Mouse (Mus musculus): ENCODE measurements around the gene Dgka.
"Not testable (repeated sequence)": the region's sequence is repeated elsewhere in the genome, so short reads cannot be mapped to it uniquely, and the experiment has no call there.

Dgka gene

DNA sequence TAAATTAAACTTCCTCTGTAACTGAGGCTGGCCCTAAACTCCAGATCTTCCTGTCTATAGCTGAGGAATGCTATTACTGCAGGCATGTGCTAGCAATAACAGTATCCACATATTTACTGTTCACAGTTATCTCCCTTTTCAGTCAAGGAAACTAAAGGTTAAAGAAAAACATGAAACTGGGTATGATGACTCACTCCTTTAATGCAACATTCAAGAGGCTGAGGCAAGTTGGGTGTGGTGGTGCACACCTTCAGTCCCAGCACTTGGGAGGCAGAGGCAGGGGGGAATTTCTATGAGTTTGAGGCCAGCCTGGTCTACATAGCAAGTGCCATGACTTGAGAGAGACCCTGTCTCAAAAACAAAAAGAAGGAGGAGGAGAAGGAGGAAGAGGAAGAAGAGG, 12.7 kb downstream of the Dgka start:
- no peak for DNase-seq (ENCODE audit: low spot score)

DNA sequence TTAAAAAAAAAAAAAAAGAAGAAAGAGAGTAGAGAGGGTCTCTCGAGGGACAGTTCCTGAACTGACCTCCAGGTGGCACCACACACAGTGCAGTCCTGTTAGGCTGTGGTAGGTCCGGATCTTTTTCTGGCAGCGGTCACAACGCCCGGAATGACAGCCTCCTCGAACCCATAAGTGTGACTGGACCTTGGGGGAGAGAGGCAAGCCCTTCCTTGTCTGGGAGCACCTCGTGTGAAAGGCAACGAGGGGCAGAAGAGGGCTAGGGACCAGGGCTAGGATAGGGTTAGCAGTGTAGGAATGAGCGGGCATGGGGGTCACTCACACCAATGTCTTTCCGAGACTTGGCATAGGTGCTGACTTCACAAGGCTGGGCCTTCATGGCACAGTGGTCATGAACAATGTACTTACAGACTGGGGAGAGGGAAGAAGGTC, 13.6 kb downstream of the Dgka start:
- DNase-seq (ENCODE audit: low spot score) = peak; percentile 55

DNA sequence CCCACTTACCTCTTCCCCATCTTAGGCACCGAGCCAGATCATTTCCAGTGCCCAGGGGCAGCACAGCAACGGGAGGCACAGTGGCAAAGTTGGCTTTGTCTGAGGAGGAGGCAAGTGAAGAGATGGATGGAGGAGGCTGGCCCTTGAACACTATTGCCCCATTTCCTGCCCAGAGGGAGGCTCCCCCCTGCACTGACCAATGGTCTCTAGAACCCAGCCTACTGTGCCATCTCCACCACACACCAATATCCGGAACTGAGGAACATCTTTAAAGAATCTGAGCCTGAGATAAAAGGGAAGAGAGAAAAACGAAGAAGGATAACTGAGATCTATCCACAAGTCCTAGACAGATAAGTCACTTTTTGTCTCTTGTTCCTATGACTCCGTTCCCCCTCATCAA, 16.6 kb downstream of the Dgka start:
- no peak for DNase-seq (ENCODE audit: low spot score)

DNA sequence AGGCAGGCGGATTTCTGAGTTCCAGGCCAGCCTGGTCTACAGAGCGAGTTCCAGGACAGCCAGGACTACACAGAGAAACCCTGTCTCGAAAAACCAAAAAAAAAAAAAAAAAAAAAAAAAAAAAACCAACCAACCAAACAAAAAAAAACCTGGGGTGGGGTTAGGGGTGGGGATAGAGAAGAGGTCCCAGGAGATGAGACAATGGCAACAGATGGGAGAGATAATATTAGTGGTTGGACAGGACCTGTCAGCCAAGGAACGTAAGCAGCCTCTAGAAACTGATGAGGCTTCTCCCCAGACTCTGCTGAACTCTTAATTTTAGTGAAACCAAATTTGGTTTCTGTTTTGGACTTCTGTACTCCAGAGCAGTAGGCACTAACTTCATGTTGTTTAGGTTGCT, 19.2 kb downstream of the Dgka start:
- DNase-seq (ENCODE audit: low spot score) = not testable (repeated sequence)

DNA sequence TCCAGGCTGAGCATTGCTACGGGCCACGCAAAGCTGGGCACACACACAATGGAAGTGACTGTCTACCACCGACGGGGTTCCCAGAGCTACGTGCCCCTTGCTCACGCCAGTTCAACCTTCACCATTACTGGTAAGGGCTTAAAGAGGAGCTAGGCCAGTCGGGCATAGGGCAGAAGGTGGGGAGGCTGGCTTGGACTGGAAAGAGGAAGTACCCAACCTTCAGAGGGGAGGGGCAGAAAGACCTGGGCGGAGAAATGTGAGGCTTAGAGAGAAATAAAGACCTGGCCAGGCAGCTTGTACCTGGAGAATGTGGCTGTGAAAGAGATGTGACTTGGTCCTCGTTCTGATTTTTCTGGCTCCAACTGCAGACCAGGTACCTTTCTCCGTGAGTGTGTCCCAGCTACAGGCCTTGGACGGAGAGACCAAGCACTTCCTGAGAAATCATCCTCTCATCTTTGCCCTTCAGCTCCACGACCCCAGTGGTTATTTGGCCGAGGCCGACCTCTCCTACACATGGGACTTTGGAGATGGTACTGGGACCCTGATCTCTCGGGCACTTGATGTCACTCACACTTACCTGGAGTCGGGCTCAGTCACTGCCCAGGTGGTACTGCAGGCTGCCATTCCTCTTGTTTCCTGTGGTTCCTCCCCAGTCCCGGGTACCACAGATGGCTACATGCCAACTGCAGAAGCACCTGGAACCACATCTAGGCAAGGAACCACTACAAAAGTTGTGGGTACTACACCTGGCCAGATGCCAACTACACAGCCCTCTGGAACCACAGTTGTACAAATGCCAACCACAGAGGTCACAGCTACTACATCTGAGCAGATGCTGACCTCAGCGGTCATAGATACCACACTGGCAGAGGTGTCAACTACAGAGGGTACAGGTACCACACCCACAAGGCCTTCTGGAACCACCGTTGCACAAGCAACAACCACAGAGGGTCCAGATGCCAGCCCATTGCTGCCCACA, 28.8 kb downstream of the Dgka start:
- no peak for DNase-seq (ENCODE audit: low spot score)

DNA sequence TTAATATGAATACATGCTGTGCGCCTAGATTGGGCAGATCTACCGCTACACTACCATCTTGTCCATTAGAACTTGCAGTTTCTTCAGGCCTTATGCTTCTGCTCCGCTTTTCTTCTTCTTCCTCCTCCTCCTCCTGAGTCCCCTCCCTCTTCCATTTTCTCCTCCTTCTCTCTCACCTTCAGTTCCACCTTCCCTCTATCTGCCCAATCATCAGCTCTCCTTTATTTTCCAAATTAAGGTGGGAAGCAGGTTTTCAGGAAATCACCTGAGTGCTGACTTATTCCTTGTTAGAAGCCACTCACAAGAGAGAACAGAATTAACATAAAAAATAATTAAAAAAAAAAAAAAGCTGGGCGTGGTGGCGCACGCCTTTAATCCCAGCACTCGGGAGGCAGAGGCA, 33.3 kb downstream of the Dgka start:
- DNase-seq (ENCODE audit: low spot score) = not testable (repeated sequence)

DNA sequence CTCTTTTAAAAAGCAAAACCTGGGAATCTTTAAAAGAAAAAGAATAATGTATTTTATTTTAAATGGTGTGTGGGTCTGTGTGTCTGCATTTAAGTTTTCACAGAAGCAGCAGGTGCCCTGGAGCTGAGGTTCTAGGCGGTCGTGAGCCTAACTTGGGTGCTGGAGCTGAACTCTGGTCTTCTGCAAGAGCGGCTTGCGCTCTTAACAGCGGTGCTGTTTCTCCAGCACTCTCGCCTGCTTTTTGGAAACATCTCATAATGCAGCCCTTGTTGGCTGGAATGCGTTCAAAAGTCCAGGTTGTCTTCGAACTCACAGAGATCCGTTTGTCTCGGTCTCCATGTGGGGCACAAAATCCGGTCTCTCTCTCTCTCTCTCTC, 39.4 kb downstream of the Dgka start:
- no peak for DNase-seq (ENCODE audit: low spot score)

DNA sequence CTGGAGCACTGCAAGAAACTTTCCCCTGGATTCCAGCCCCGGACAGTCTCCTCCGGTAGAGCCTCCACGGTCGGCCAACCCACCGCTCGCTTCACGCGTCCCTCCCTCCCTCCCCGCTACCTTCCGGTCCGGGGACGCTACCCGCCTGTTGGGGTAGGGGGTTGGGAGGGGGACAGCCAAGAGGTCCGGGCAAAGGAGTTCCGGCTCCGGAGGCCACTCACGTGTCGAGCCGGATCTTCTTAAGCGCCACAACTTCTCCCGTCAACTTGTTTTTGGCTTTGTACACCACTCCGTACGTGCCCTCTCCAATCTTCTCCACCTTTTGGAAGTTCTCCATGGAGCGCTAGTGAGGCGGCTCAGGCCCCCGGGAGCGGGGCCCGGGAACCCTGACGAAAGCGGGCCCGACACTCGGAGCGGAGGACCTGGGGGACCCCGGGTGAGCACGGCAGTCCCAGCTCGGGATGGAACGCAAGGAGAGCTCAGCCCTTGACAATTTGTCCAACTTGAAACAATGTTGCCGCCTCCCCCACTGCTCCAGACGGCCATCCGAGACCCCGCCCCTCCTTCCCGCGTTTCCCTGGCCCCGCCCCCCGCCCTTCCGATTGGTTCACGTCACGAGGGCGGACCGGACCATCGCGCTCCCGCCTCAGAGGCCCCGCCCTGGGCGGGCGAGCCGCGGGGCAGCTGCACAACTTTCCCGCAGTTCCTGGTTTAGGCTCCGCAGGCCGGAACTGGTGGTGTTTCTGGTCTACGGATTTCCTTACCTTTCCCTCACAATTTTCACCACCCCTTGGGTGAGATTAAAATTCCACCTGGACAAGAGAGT, 40.0 kb downstream of the Dgka start, which contains the start of gene Cdk2:
TSS of gene Cdk2 (minus strand) at position 541 of the 826 bp plus-strand sequence.
- DNase-seq (ENCODE audit: low spot score) = peak; percentile 83

DNA sequence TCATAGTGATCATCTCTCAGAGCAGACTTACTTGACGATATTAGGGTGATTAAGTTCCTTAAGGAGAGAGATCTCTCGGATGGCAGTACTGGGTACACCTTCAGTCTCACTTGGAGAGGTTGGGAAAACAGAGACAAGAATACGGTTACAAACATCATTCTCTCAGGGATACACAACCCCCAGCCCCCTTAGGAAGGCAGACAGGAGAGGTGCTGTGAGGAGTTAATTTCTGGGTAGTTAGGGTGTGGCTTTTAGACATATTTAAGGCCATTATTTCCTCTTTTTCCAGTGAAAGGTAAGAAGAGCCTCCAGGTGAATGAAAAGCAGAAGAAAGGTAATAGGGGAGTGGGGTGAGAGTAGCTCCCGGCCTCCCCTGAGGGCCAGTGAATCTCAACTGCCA, 40.8 kb downstream of the Dgka start, which contains the start of gene Pmel:
TSS of gene Pmel (plus strand) at position 301 of the 400 bp plus-strand sequence.
- DNase-seq (ENCODE audit: low spot score) = no peak

DNA sequence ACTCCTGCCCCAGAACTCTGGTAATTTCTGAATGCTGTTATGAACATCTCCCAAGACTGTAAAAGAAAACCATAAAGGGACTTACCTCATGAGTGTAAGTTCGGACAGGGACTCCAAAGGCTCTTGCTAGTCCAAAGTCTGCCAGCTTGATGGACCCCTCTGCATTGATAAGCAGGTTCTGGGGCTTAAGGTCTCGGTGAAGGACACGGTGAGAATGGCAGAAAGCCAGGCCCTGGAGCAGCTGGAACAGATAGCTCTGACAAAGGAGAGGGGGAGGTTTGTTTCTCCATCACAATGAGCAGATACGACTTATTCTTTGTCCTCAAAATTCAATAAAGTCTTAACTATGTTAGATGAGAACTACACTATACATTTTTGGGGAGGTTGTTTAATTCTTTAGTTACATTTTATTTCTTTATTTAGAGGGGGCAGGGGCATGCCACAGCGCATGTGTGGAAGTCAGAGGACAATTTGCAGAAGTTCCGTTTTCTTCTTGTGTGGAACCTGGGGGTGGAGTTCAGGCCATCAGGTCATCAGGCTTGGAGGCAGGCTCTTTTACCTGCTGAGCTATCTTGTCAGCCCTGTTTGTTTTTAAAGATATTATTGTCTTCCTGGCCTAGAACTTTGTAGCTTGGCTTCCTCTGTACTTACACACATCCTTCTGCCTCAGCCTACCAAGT, 42.2 kb downstream of the Dgka start:
- no peak for DNase-seq (ENCODE audit: low spot score)

DNA sequence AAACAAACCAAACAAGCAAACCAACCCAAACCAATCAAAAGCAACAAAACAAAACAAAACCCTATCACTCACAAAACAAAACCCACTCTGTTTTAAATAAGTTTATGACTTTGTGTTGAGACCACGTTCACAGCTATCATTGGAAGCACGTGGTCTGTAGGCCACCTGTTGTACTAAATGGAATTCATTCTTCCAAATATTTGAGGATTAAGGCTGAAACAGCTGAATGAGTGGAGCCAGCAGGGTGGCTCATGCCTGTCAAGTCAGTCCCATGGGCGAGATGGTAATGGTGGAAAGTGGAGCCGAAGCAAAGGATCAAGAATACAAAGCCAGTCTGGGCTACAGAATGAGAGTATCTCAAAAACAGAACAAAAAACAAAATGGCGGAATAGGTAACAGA, 43.9 kb downstream of the Dgka start:
- no peak for DNase-seq (ENCODE audit: low spot score)

DNA sequence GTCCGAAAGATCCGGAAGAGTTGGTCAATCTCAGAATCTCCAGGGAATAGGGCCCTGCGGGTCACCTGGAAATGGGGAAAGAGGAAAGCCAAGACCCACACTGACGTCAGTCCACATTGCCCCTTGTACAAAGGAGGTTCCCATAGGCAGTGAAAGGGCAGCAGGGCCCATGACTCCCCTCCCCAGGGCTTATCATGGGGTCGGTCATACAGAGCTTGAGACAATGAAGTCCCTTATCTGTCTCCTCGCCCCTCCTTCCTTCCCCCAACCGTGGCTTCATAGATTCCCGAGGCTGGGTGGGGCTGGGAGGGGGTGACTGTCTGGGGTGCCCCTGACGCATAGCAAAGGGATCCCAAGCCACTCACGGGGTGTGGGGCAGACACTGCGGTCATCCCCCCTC, 45.0 kb downstream of the Dgka start:
- DNase-seq (ENCODE audit: low spot score) = no peak

DNA sequence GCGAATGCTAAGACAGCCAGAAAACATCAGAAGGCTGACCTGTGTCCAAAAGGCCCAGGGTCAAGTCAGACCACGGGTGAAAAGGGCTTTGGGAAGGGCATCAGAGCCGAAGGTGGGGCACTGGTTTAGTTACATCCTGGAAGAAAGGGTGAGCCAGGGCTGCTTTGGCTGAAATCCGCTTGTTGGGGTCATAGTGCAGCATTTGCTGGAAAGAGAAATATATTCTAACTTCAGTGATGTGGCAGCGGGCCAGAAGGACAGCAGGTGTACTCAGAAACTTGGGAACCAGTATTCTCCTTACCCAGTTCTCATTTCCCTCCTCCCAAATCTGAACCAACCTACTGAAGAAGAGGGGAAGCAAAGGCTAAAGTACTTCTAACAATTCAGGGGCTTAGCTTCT, 45.6 kb downstream of the Dgka start:
- no peak for DNase-seq (ENCODE audit: low spot score)

DNA sequence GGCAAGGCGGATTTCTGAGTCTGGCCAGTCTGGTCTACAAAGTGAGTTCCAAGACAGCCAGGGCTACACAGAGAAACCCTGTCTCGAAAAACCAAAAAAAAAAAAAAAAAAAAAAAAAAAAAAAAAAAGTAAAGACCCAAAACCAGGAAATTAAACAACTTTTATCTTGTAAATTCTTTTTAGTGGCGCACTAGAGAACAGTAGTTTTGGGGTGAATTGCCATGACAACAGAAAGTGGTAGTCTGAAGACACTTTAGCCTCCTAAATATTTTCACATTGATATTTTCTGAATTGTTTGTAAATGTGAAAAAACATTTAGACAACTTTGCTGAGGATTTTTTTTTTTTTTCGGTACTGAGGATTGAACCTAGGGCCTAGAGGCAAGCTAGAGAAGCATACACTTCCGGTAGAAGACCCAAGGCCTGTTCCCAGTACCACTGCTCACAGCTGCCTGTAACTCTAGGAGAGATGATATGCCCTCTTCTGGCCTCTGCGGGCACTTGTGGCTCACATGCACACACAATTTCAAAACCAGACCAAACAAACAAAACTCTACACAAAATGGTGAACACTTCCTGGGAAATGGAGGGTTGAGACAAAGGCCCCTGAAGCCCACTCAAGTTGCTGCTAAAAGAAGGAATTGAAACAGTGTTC, 47.5 kb downstream of the Dgka start:
- no peak for DNase-seq (ENCODE audit: low spot score)

DNA sequence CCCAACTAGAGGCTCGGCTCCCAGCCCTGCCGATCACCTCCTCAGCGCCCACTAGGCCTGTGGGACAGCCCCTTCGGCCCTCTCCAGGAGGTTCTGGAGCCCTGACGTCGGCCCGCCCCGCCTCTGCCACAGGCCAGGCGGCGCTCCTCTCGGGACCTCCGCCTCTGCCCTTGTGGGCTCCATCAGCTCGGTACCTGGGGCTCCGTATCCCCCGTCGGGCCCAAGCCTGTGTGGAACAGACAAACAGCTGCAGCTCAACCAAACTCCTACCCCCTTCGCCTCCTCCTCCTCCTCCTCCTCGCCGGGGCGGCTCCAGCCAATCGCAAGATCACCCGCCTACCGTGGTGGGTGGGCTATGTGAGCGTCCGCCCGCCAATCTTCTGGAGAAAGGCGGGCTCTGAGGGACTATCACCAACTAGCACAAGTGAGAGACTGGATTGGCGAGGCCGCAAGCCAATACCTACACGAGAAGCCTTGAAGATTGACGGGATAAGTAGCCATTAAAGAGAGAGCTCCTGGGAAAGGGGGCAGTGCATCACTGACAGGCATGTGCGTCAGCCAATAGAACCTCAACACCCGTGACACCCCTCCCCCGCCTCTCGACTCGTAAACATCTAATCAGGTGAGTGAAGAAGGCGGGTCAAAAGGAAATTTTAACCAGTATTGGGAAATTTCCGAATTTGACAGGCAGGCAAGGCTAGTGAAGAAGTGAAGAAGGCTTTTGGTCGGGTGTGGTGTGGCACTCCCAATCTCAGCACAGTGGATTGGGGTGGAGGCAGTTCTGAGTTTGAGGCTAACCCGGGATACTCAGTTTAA, 48.5 kb downstream of the Dgka start, which contains the start of gene Rab5b:
TSS of gene Rab5b (minus strand) at position 273 of the 816 bp plus-strand sequence.
- peak; percentile 97 for DNase-seq (ENCODE audit: low spot score)

DNA sequence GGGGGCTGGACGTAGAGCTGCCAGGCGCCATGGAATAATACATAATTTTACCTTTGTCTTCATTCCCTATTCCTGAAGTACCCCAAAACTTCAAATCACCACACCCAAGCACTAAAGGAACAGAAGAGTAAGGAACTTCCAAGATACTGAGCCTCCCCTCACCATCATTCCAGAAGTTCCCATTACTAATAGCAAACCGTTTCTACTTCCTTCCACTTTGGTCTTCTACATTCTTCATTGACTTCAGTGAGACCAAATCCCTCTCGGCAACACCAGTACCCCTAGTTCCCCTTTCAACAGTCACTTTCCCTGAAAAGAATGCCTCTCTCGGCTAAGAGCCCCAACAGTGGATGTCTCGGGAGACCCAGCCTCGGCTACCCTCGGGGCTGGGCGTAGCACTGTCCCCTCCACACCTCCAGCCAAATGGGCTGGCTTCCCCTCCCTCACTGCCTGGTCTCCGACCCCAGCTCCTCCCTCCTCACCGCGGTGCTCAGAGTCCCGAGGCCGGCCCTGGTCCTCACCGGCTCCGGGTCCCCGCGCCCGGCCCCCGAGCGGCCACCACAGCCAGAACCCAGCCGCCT, 49.2 kb downstream of the Dgka start:
- DNase-seq (ENCODE audit: low spot score) = no peak

DNA sequence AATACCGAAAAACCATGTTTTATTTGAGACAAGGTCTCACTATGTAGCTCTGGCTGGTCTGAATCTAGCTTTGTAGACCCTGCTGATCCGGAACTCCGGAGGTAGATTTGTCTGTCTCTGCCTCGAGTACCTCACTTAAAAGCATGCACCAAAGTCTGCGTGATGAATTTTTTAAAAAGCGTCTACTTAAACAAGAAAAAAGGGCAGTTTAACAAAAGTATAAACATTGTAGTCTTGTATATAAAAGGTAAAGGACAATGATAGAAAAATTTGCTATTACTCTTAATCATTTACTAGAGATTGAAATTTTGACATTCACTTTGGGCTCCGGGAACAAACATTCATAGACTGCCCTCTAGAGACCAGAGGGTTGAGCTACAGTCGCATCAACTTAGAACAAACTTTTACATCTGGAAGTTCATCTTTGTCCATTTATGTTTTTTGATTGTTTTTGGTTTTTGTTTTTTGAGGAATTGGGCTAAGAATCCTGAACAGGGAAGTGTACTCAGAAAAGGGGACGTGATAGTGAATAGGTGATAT, 70.1 kb downstream of the Dgka start:
- no peak for DNase-seq (ENCODE audit: low spot score)

DNA sequence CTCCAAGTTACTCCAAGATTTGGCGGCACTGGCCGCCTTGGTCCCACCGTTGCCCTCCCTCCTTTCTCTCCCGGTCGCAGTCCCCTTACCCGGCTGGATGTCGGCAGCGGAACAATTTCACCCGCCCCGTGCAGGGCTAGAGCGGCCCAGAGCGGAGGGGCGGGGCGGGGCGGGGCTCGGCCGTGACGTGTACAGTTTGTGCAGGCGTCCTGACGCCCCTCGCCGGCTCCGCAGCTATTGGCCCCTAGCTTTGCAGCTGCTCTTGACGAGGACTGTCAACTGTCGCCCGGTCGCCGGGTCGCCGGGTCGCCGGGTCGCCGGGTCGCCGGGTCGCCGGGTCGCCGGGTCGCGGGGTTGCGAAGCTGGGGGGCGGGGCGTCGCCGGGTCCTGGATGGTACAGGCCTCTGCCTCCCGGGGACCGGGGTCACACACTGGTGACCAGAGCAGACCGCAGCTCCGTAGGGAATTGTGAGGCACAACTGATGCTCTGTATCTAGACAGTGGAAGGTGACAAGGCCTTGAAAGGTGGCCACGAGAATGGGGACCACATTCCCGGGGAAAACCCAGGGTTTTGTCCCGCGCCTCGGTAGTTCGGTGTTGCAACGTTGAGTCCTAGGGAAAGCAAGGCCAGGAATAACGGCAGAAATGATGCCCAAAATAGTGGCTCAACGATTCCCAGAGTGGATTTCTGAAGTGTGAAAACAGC, 70.7 kb downstream of the Dgka start, which contains the start of gene Suox:
TSS of gene Suox (minus strand) at position 311 of the 706 bp plus-strand sequence.
- DNase-seq (ENCODE audit: low spot score) = peak; percentile 51

DNA sequence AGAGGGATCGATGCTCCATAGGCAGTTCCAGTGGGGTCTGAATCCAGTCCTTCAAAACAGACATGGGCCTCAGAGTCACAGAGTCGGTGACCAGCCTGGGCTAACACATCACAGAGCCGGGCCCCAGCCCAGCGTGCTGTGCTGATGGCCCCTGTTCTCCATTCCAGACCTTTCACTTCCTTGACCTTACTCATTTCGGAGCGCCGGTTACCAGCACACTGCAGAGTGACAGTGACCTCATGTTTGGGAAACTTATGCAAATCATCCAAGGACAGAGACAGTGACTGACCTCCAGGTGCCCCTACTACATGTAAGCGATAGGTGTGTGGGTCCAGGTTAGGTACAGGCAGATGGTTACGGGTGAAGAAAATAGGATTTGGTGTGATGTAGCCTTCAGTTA, 73.5 kb downstream of the Dgka start:
- DNase-seq (ENCODE audit: low spot score) = no peak

All from ovary, postnatal 10 days (tissue).